Mouse (Mus musculus): ENCODE measurements around the gene Megf11.

GRCm38 (mm10) chr9:64457596-64457995 lies 72.2 kb downstream of the Megf11 start:
- TF ChIP-seq POLR2A (IDR thresholded peaks at IDR 0.05; ENCODE audit: extremely low read depth, insufficient read depth, low read length) (no peak), CTCF (IDR thresholded peaks at IDR 0.05; ENCODE audit: extremely low read depth, insufficient read depth, low read length) (no peak)
